Mouse (Mus musculus): ENCODE data around the gene Naa15.
"Not testable (repeated sequence)": the region's sequence is repeated elsewhere in the genome, so short reads cannot be mapped to it uniquely, and the experiment has no call there.

Gene Naa15

DNA sequence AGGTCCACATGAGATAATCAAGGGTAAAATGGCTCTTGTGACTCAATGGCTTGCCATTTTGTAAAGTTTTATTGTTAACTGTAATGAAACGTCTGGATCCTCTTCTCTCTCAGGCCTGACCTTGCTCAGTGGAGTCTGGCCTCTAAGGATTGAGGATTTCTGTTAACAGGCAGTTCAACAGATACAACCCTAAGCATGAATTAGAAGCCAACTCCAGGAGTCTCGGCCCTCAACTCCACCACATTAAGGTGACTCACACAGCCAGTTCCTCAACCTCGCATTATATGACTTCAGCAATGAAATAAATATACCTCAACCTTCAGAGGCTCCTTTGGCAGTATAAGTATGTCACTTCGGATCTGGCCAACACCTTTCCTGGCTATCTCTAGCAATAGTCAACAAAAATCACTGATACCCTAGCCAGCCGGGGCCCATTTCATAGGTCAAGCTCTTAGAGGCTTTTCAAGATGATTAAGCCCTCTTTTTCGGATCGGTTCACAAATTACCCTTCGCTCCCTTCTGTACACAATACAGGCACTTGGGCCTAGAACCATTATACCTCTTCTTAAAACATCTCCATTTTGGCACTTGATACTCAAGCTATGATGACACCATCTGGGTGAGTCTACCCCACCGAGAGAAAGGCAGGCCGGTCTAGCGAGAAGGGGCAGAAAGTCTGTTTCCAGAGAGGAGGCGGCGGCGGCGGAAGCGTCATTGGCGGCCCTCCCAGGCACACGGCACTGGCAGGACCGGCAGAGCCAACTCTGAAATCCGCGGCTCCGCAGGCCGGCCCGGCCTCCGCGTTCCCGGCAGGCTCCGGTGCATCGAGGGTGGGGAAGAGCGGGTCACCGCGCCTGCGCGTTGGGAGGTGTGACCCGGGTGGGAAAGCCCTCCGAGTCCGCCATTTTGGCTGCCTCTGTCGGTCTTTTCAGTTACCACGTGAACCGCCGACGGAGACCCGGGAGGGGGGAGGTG lies at the start of gene Naa15:
TSS of gene Naa15 (plus strand) at position 51 of the 975 bp plus-strand sequence.
- peak; percentile 96 to 97 for DNase-seq (ENCODE audit: low spot score in 2 of 2)

GRCm38 (mm10) chr3:51365517-51365882 lies 49.4 kb upstream of the Naa15 start:
- no peak for DNase-seq (ENCODE audit: low spot score in 2 of 2)

DNA sequence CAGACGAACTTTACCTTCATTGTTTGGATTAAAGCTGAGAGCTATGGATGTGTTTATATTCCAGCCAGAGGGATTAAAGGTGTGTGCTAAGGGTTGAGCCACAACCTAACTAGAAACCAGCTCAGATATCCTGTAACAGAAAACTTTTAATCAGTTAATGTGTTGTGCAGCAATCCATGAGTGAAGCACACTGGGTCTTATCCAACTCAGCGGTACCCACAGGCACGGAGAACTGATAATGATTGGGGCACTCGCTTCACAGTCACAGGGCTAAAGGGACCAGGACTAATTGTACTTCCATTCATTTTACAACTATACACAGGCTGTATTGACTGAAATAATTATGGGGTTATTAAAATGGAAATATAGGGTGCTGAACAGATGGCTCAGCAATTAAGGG lies 48.0 kb upstream of the Naa15 start:
- DNase-seq (ENCODE audit: low spot score in 2 of 2), result no peak

GRCm38 (mm10) chr3:51368011-51368410 lies 46.9 kb upstream of the Naa15 start:
- DNase-seq (ENCODE audit: low spot score in 2 of 2), result no peak

DNA sequence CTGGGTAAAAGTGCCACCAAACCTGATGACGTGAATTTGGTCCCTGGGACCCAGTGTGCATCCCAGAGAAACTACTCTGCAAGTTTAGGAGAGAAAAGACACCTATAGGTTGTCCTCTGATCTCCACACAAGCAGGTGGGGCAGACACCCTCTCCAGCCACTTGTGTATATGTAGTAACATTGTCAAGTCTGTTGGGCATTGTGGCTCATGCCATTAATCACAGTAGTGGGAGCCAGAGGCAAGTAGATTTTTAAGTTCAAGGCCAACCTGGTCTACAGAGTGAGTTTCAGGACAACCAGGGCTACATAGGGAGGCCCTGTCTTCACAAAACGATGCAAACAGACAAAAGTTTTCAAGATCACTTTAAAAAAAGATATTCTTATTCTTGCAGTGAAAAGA lies 43.1 kb upstream of the Naa15 start:
- no peak for DNase-seq (ENCODE audit: low spot score in 2 of 2)

DNA sequence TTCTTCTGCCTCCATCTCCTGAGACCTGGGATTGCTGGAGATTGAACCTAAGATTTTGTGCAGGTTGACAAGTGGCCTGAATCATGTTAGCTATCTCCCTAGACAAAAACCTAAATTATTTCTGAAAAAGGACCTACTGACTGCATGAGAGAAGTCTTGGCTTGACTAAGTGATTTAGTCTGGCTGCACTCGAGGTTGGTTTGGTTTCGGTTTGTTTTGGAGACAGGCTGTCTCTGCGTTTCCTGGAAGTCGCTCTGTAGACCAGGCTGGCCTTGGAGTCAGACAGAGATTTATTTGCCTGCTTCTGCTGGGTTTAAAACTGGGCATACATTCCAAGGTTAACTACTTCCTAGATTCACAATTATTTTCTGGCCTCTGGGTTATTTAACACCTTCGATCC lies 42.1 kb upstream of the Naa15 start:
- no peak for DNase-seq (ENCODE audit: low spot score in 2 of 2)

DNA sequence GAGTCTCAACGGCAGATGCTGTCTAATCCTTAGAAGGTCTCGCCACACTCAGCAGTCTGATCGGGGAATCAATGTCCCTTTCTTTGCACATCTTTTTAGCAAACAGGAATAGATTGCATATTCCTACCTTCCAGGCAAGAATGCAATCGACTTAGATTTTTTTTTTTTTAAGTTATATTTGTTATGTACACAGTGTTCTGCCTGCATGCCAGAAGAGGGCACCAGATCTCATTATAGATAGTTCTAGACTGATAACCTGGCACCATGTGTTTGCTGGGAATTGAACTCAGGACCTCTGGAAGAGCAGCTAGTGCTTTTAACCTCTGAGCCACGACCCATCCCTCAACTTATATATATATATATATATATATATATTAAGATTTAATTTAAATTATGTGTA lies 41.4 kb upstream of the Naa15 start:
- no peak for DNase-seq (ENCODE audit: low spot score in 2 of 2)

DNA sequence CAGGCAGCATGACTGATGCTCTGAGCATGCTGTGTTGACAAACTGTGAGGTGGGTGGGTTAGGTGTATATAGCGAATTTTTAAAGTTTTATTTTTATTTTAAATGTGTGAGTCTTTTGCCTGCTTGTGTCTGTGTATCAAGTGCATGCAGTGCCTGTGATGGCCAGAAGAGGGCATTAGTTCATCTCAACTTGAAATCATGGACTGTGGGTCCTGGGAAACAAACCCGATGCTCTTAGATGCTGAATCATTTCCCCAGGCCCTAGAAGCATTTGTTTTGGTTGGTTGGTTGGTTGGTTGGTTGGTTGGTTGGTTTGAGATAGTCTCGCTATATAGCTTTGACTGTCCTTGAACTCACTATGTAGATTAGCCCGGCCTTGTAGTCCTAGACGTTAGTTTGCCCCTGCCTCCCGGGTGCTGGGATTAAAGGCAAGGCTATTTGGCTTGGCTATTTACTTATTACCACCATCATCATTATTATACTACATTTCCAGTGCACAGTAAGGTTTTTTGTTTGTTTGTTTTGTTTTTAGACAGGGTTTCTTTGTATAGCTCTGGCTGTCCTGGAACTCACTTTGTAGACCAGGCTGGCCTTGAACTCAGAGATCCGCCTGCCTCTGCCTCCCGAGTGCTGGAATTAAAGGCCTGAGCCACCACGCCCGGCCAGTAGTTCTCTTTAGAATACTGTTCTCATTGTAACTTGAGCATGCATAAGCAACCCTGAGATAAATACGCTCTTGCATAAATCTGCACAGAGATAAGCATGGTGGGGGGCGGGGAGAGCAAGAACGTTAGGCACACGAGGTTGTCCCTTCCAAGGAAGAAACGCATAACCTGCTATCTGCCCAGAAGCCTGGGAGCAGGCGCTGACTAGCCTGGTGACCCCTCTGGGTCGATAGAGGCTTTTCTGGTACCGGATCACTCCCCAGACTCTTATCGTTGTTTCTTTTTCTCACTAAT lies 39.4 kb upstream of the Naa15 start:
- DNase-seq (ENCODE audit: low spot score in 2 of 2), result peak in 1 of 2 experiments; percentile 54

- DNase-seq (ENCODE audit: low spot score in 2 of 2), result peak in 1 of 2 experiments; percentile 46
Observed at GRCm38 (mm10) chr3:51377878-51378664, 36.9 kb upstream of the Naa15 start.

DNA sequence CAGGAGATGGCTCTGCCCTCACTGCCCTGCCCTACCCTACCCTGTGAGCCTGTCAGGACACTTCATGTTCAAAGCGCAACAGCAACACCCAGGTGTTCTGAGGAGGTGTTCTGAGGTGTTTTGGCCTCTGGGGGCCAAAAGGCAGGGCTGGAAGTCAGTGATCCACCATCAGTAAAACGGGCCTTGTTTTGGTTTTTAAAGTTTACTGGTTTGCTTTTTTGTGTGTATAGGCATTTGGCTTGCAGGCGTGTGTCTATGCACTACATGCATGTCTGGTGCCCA lies 36.3 kb upstream of the Naa15 start:
- DNase-seq (ENCODE audit: low spot score in 2 of 2), result no peak

DNA sequence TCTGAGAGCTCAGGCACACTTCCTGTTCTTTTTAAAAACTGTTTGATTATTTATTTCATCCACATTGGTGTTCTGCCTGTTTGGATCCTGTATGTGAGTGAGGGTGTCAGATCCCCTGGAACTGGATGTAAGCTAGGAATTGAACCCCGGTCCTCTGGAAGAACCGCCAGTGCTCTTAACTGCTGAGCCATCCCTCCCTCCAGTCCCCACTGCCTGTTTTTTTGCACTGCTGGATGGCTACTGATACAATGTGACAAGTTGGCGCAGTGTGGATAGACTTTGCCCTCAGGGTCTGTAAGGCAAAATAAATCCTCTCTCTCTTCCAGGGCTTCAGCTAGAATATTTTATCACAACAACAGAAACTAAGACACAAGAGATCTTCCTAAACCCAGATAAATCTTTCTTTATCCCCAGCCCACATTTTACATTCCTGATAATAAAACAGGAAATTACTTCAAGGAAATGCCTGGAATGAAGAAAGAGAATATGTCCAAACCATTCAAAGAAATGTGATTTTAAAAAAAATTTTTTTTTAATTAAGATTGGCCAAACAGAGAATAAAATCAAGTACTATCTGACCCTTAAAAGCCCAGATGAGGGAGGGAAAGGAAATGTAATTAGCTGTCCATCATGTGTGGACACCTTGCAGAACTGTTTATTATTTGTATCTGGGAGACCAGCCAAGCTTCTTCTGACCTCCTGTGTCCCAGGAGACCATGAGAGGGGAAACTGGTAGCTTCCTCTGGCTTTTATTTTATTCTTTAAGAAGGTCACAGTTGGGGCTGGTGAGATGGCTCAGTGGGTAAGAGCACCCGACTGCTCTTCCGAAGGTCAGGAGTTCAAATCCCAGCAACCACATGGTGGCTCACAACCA lies 34.9 kb upstream of the Naa15 start:
- no peak for DNase-seq (ENCODE audit: low spot score in 2 of 2)

GRCm38 (mm10) chr3:51380660-51381014 lies 34.3 kb upstream of the Naa15 start:
- DNase-seq (ENCODE audit: low spot score in 2 of 2), result no peak

DNA sequence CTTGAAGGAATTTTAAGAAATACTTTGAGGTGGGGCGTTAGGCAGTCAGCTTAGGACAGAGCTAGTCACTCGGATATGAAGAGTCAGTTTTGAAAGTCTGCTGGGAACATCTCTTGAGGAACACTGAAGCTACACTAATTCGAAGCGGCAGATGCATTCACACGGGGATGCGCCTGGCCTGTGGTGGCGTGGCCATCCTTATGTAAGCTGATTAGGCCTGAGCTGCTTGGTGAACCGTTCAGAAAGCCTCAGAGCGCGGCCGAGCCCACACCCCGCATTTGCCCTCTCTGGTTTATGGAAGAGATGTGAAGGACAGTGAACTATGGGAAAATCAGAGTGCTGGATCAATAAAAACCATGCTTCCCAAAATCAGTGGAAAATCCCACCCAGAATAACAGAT lies 31.5 kb upstream of the Naa15 start:
- no peak for DNase-seq (ENCODE audit: low spot score in 2 of 2)

GRCm38 (mm10) chr3:51386441-51387133 lies 28.4 kb upstream of the Naa15 start:
- DNase-seq (ENCODE audit: low spot score in 2 of 2), result no peak

- DNase-seq (ENCODE audit: low spot score in 2 of 2), result no peak
Observed at GRCm38 (mm10) chr3:51387134-51387451, 27.9 kb upstream of the Naa15 start.

GRCm38 (mm10) chr3:51387868-51388381 lies 27.0 kb upstream of the Naa15 start:
- no peak for DNase-seq (ENCODE audit: low spot score in 2 of 2)

GRCm38 (mm10) chr3:51388904-51389303 lies 26.0 kb upstream of the Naa15 start:
- no peak for DNase-seq (ENCODE audit: low spot score in 2 of 2)

GRCm38 (mm10) chr3:51391095-51391494 lies 23.9 kb upstream of the Naa15 start:
- DNase-seq (ENCODE audit: low spot score in 2 of 2), result no peak

- no peak for DNase-seq (ENCODE audit: low spot score in 2 of 2)
Observed at GRCm38 (mm10) chr3:51391591-51391990, 23.4 kb upstream of the Naa15 start.

GRCm38 (mm10) chr3:51393018-51393417 lies 21.9 kb upstream of the Naa15 start:
- not testable (repeated sequence) for DNase-seq (ENCODE audit: low spot score in 2 of 2)

Measured in spleen, postnatal 36 days (tissue).